In genomic region chr1:106240116-106240685, GRCm38 (mm10) we compare ENCODE assay signal across 17 mouse cellular contexts.
DNase-seq lines count a peak whose midpoint lies in the region; ATAC-seq and TF ChIP-seq lines count a peak whose summit lies in the region.
"Had no signal": no experiment of that assay in that cellular context is flagged by ENCODE, and none has a peak within 500 bp of the region (broad histone marks: within the 10 kb centered on the region; RNA-seq: fewer than 3 reads in every experiment).

No protein-coding gene starts in this region.

- H3K36me3 ChIP-seq in hindbrain, embryonic 14.5 days (replicated peaks; ENCODE audit: control insufficient read depth, insufficient read depth): no peaks in the 10 kb centered on the region
- H3K36me3 ChIP-seq in hindbrain, embryonic 10.5 days: peaks cover 7% of the 10 kb centered on the region; the same call in 1 of the 2 replicates
- H3K36me3 ChIP-seq in lung, embryonic 15.5 days: no peaks in the 10 kb centered on the region
- no peaks in the 10 kb centered on the region for H3K36me3 ChIP-seq in lung, postnatal 0 days (ENCODE audit: insufficient read depth, low read length)
- H3K36me3 ChIP-seq in liver, embryonic 12.5 days: no peaks in the 10 kb centered on the region

- peaks cover 21% of the 10 kb centered on the region; the same call in 1 of the 2 replicates for H3K4me1 ChIP-seq in hindbrain, embryonic 14.5 days (replicated peaks; ENCODE audit: control insufficient read depth, insufficient read depth, low read length)
- H3K4me1 ChIP-seq in hindbrain, embryonic 10.5 days (replicated peaks): 0 out of 2 replicates have a peak, but pooled peaks cover 2% of the 10 kb centered on the region
- H3K4me1 ChIP-seq in lung, embryonic 15.5 days: peaks cover 27% of the 10 kb centered on the region
- peaks cover 15% of the 10 kb centered on the region; the same call in 1 of the 2 replicates for H3K4me1 ChIP-seq in lung, postnatal 0 days (ENCODE audit: insufficient read depth, low read depth, low read length)
- no peaks in the 10 kb centered on the region for H3K4me1 ChIP-seq in liver, embryonic 12.5 days

- no peak overlapping the region for H3K9ac ChIP-seq in hindbrain, embryonic 14.5 days
- H3K9ac ChIP-seq in lung, embryonic 15.5 days: no peak overlapping the region
- no peak overlapping the region for H3K9ac ChIP-seq in lung, postnatal 0 days (replicated peaks; ENCODE audit: low read depth)
- H3K9ac ChIP-seq in liver, embryonic 12.5 days: no peak overlapping the region

- H3K4me2 ChIP-seq in hindbrain, embryonic 14.5 days (replicated peaks): no peak overlapping the region
- H3K4me2 ChIP-seq in lung, embryonic 15.5 days: no peak overlapping the region
- H3K4me2 ChIP-seq in lung, postnatal 0 days (replicated peaks; ENCODE audit: low read depth, low read length): no peak overlapping the region
- H3K4me2 ChIP-seq in liver, embryonic 12.5 days: no peak overlapping the region

- TF ChIP-seq EP300 in lung, postnatal 0 days (IDR thresholded peaks at IDR 0.05): no peak

- no peaks in the 10 kb centered on the region for H3K9me3 ChIP-seq in hindbrain, embryonic 14.5 days (ENCODE audit: control insufficient read depth, low read length)
- peaks cover 7% of the 10 kb centered on the region; the same call in 1 of the 2 replicates for H3K9me3 ChIP-seq in hindbrain, embryonic 10.5 days
- H3K9me3 ChIP-seq in lung, embryonic 15.5 days: no peaks in the 10 kb centered on the region
- no peaks in the 10 kb centered on the region for H3K9me3 ChIP-seq in lung, postnatal 0 days (ENCODE audit: low read length)
- no peaks in the 10 kb centered on the region; the same call in 1 of the 2 replicates for H3K9me3 ChIP-seq in liver, embryonic 12.5 days (replicated peaks)

- H3K4me3 ChIP-seq in hindbrain, embryonic 14.5 days (replicated peaks; ENCODE audit: low read length): no peak overlapping the region
- no peak overlapping the region for H3K4me3 ChIP-seq in hindbrain, embryonic 10.5 days
- no peak overlapping the region for H3K4me3 ChIP-seq in lung, embryonic 15.5 days
- no peak overlapping the region for H3K4me3 ChIP-seq in lung, postnatal 0 days (ENCODE audit: low read depth, low read length)
- no peak overlapping the region for H3K4me3 ChIP-seq in liver, embryonic 12.5 days

- no peak for TF ChIP-seq CTCF in lung, postnatal 0 days (IDR thresholded peaks at IDR 0.05)

- ATAC-seq in cerebellum, adult (ENCODE audit: insufficient number of reproducible peaks, low FRiP score, low TSS enrichment): no peak
- no peak for ATAC-seq in hindbrain, embryonic 14.5 days (ENCODE audit: low FRiP score)
- ATAC-seq in lung, embryonic 15.5 days (ENCODE audit: borderline replicate concordance, extremely low read depth, low FRiP score, low TSS enrichment): no peak
- ATAC-seq in lung, postnatal 0 days: no peak
- no peak for ATAC-seq in liver, embryonic 12.5 days

- 70% methylated on average over 7 of the region's 7 CpGs for WGBS in hindbrain, embryonic 14.5 days
- WGBS in hindbrain, embryonic 10.5 days: 82% methylated on average over 7 of the region's 7 CpGs
- 41% methylated on average over 7 of the region's 7 CpGs for WGBS in lung, embryonic 15.5 days
- WGBS in lung, postnatal 0 days: 39% methylated on average over 7 of the region's 7 CpGs
- WGBS in liver, embryonic 12.5 days (ENCODE audit: insufficient replicate concordance): 64% methylated on average over 7 of the region's 7 CpGs

- peak; percentile 58 to 78 for DNase-seq in cerebellum, postnatal 14 days
- DNase-seq in hindbrain, embryonic 14.5 days (ENCODE audit: low spot score): no peak
- DNase-seq in hindbrain, embryonic 10.5 days (ENCODE audit: low spot score): no peak
- no peak for DNase-seq in lung, postnatal 0 days (ENCODE audit: low spot score)
- peak; percentile 35 for DNase-seq in lung, postnatal 10 days
- DNase-seq: adrenal gland, adult 8-10 months; B cell, adult 2 months; gastrocnemius, postnatal 14 days; kidney, postnatal 25 days; midbrain, embryonic 14.5 days; retina, postnatal 1 day; right cerebral cortex, postnatal 4 days; thymus, postnatal 25 days had no signal

- H3K27ac ChIP-seq in hindbrain, embryonic 14.5 days: 0 out of 2 replicates have a peak overlapping the region, but pooled peaks have one; percentile 33
- H3K27ac ChIP-seq in hindbrain, embryonic 10.5 days: no peak overlapping the region
- peak overlapping the region; percentile 63 for H3K27ac ChIP-seq in lung, embryonic 15.5 days
- H3K27ac ChIP-seq in lung, postnatal 0 days (ENCODE audit: low read length): no peak overlapping the region
- no peak overlapping the region for H3K27ac ChIP-seq in liver, embryonic 12.5 days
- H3K27ac ChIP-seq: macrophage had no signal

- no peaks in the 10 kb centered on the region for H3K27me3 ChIP-seq in hindbrain, embryonic 14.5 days (ENCODE audit: control insufficient read depth, insufficient read depth, low read length)
- no peaks in the 10 kb centered on the region for H3K27me3 ChIP-seq in hindbrain, embryonic 10.5 days (ENCODE audit: insufficient read depth, poor library complexity, severe bottlenecking)
- H3K27me3 ChIP-seq in lung, embryonic 15.5 days: no peaks in the 10 kb centered on the region
- H3K27me3 ChIP-seq in lung, postnatal 0 days (replicated peaks; ENCODE audit: insufficient read depth, low read length): no peaks in the 10 kb centered on the region
- no peaks in the 10 kb centered on the region for H3K27me3 ChIP-seq in liver, embryonic 12.5 days (replicated peaks)

Comparison
In these comparisons a context has a peak if more than half of its experiments do, and no peak if none do; other contexts are left out.
1. DNase-seq: peak in cerebellum, postnatal 14 days (2 of 2) and lung, postnatal 10 days (single experiment); none in hindbrain, embryonic 14.5 days (single experiment), hindbrain, embryonic 10.5 days (single experiment) and lung, postnatal 0 days (single experiment).
2. H3K27ac ChIP-seq: peak in hindbrain, embryonic 14.5 days (single experiment) and lung, embryonic 15.5 days (single experiment); none in hindbrain, embryonic 10.5 days (single experiment), lung, postnatal 0 days (single experiment) and liver, embryonic 12.5 days (single experiment).